Mouse (Mus musculus): ENCODE measurements around the gene Efr3b. TPM values are rescaled to one million over a fixed set of nuclear protein-coding genes. Genes with fewer than 3 reads are reported as not detected.
A peak's percentile ranks its signal among the peaks of the same experiment; 100 is the strongest.

Gene Efr3b
- total RNA-seq (2021), result 10 to 100 TPM in 1 of 2 experiments, 1 to 10 TPM in 1; 9.4 to 10.1 TPM
- long read RNA-seq, experiment 1, partial matches to known transcripts, result 1 of 7 reads
- long read RNA-seq, experiment 1, other reads (novel, unspliced or antisense), result 6 of 7 reads
- long read RNA-seq, experiment 2, partial matches to known transcripts, result 0 of 5 reads
- long read RNA-seq, experiment 2, other reads (novel, unspliced or antisense), result 5 of 5 reads

DNA sequence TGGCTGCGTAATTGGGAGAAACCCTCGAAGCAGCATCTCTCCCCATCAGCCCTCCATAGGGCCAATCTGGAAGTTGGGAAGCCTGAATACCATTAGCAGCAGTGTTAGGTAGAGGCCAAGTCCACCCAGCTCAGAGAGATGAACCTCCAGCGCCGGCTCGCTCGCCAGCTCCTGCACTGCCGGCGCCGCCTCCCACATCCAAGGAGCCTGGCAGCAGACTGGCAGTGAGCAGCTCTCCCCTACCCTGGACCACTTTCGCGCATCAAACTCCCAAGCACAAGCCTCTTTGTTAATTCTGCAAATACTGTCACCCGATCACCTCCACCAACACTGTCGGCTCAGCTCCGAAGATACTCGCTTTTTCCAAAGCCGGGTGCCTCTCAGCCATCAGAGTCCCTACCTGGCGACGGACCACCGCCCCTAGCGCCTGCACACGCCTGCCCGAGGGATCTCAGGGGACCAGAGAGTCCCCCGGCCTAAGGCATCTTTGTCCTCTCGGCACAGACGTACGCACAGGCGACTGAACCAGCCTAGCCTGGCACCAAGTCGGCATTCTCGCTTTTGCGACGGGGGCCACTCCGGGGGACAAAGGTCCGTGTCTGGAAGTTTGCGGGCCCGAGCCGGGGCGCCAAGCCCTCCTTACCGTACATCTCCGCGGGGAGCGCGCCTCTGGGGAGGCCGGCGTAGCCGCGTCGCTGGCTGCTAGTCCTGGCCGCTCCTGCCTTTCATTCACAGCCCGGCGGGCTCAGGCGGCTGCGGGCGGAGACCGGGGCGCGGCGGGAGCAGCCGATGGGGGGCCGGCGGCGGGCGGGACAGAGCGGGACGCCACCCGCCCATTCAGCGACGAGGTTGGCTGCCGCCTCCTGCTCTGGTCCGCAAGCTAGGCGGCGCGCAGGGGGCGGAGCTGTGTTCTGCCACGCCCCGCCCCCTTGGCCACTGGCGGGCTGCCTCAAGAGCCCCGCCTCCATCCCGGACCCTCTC, at the start of gene Efr3b:
Gene Efr3b (minus strand): TSS at position 855 of the 981 bp plus-strand sequence.
- DNase-seq, result peak; percentile 84
- intact Hi-C loops (cut with DNase I), result no loop called here

DNA sequence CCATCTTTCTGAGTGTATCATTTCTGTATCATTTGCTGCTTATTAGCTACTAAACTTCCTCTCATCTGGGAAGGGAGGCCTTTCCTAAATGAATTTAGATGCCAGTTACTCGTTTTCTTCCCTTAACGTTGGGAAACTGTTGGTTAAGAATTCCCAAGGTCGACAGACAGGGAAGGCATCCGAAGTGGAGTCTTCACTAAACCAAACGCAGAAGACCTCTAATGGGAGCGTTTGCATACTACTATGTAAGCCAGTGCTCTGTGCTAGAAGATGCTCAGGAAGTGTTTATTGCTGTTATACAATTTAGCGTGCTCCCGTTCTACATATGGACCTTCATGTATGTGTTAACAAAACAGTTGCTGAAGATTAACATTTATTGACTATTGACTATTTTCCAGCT, 44.7 kb upstream of the Efr3b start:
- intact Hi-C loops (cut with DNase I), result no loop called here
- DNase-seq, result no peak

DNA sequence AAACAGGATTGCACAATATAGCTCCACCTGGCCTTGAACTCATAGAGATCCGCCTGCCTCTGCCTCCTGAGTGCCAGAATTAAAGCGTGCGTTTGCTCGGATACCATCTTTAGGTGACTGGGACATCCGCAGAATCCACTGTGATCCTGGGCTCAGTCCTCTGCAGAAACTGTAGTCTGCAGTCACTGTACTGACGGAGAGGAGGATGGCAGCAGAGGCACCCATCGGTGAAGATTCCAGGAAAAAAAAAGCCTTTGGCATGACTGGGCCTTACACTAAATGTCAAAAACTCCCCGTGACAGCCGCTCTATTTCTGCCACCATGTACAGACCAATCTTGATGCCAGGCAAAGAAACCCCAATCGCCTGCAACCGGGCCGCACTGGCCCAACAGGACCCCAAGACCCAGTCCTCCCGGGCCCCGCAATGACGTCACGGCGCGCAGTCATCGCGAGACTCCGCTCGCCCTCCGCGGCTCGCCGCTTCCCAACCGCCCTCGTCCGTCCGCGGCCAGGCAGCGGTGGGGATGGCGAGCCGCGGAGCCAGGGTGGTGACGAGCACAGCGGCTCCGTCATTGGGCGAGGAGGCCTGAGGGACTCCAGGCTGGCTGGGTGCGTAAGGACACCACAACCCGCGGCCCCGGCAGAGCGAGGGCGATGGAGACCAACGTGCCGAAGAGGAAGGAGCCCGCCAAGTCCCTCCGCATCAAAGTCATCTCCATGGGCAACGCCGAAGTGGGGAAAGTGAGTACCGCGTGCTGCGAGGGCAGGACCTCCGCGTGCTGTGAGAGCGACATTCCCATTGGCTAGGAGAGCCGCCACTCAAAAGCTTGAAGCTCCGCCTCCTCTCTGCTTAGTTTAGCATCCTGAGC, 43.7 kb upstream of the Efr3b start, which contains the start of gene Dnajc27:
Gene Dnajc27 (plus strand): TSS at position 452 of the 870 bp plus-strand sequence.
- intact Hi-C loops (cut with DNase I), result no loop called here
- peak; percentile 95 to 98 for DNase-seq

DNA sequence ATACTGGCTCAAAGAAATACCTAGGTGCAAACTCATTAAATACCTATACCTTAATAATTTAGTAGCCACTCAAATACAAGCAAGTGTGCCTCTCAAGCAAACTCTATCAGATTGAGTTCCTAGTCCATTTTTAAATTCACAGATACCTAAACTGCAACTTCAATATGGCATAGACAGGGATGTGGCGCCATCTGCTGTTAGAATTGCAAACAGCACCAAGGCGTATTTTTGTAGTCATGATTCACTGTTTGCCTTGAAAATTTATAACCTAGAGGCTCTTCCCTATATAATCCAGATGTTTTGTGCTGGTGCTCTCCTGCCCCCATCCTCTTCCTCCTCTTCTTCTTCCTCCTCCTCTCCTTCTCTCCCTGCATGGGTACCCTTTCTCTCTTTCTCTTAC, 41.6 kb upstream of the Efr3b start:
- DNase-seq, result peak; percentile 77 to 87
- intact Hi-C loops (cut with DNase I), result loop anchor here (1.0 kb wide), 2 partner anchors 97 to 154 kb away; no protein-coding TSS in a partner anchor

DNA sequence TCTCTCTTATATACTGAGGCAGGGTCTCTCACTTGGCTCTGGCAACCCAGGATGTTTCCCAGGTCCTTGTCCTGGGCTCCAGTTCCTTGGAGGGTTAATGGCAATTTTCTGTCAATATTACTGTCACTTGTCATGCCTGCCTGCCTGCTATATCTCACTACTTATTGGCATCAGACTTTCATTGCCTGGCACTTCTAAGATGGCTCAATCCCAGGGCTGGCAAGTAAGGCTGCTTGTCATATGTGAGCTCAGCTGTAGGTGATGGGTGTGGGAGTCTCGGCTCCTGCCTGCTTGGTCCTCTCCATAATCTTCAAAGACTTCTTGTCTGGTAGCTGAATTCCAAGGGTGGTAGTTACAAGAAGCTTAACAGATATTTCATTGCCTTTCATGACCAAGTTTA, 39.4 kb upstream of the Efr3b start:
- no peak for DNase-seq
- intact Hi-C loops (cut with DNase I), result loop anchor here (5.0 kb wide), 1 partner anchor 36 kb away; no protein-coding TSS in a partner anchor

DNA sequence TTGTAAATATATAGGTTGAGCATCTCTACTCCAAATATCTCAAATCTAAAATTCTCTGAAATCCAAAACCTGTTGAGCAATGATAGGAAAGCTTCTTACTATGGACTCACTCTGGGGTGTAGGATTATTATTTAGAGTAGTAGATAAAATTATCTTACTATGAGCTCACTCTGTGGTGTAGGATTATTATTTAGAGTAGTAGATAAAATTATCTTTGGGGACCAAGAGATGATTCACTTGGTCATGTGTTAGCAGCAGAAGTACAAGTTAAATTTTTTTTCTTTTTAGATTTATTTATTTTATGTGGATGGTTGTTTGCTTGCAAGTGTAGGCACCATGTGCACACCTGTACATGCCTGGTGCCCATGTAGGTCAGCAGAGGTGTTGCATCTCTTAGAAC, 37.7 kb upstream of the Efr3b start:
- intact Hi-C loops (cut with DNase I), result loop anchor here (5.0 kb wide), 1 partner anchor 34 kb away; no protein-coding TSS in a partner anchor
- no peak for DNase-seq

DNA sequence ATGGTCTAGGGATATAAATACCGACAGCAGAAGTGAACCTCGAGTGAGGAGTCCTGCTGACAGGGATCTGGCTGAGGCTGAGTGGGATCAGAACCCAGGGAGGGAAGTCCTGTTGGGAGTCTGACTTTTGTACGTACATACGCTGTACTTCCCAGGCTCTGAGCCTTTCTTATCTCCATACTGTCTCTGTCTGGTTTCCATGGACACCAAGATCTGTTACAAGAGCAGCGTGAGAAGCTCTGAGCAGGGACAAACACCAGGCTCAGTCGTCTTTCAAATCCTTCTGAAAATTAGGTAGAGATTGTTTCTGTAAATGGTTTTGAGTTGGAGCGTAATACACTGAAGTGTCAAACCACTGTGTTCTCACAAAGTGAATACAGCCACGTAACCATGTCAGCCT, 36.7 kb upstream of the Efr3b start:
- intact Hi-C loops (cut with DNase I), result loop anchor here (5.0 kb wide), 1 partner anchor 33 kb away; no protein-coding TSS in a partner anchor
- DNase-seq, result no peak

DNA sequence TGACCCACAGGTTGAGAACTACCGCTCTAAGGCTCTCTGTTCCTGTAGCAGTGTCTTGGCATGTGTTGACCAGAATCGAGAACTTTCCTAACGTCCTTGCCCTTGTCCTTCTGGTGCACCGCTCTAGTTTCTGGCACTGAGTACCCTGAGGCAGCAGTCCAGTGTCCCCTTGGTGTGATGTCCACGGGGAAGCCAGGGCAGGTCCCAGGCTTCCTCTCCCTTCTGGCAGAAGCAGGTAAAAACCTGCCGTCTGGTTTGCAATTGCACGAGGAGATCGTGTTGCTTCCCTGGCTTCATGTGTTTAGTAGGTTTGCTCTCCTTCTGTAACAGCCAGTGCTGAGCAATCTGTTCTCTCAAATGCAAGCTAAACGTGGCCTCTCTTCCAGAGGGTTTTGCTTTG, 33.0 kb upstream of the Efr3b start:
- no peak for DNase-seq
- intact Hi-C loops (cut with DNase I), result no loop called here

DNA sequence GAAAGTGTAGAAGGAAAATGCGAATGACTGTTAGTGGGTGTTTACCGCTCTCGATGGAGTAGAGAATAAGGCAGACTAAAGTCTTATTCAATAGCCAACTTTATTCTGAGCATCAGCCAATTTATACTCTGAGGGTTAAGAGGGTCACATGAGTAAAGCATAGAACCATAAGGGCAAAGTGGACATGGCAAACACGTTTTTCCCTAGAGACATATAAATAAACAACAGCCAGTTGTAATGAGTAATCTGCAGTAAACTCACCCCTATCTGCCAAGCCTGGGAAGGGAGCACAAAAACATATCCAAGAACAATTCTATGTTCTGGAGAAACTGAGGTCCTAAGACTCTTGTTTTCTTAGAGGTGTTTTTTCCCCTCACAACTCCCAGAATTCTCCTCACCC, 29.8 kb upstream of the Efr3b start:
- intact Hi-C loops (cut with DNase I), result no loop called here
- DNase-seq, result no peak

DNA sequence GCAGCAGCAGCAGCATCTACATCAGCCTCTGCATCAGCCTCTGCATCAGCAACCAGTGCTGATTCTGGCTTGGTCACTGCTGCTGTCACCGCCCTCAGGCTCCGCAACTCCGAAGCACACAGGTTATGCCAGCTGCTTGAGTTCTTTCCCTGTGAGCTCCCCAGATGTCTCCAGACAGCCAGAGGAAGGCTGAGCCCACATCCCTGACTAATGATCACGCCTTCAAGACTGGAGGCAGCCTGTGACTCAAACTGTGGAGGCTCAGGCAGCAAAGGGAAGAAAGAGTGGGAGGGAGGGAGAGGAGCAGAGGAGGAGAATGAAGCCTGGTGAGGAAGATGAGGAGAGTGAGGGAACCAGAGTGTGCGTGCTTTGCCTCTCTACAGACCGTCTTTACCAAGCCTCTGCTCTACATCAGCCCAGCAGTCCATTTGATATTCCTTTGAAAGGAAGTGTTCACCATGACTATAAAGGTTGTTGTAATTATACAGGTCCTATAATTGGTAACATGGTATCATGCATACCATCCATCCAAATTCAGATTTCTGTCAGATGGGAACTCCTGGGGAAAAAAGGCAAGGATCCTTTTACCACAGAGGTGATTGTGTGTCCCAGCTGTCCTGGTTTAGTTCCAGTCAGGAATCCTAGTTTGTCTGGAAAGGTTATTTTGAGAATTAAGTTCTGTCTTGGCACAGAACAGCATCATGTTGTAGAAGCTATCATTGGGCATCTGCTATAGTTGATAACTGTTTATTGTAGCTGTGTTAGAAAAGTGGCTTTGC, 28.2 kb upstream of the Efr3b start:
- intact Hi-C loops (cut with DNase I), result no loop called here
- no peak for DNase-seq

DNA sequence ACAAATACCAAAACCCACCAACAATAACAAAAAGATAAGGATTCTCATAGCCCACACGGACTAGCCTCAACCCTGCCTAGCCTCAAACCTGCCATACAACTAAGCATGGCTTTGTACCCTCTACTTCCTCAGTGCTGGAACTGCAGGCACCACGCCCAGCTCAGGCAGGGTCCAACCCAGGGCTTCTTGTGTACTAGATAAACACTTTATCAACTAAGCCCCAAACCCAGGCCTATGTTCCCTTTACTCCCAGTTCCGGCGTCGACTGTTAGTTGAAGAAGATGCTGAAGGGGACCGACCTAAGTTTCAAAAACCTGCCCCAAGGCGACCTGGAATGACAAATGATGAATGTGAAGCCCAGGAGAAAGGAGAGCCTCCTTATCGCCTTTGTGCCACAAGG, 27.2 kb upstream of the Efr3b start:
- DNase-seq, result no peak
- intact Hi-C loops (cut with DNase I), result no loop called here

DNA sequence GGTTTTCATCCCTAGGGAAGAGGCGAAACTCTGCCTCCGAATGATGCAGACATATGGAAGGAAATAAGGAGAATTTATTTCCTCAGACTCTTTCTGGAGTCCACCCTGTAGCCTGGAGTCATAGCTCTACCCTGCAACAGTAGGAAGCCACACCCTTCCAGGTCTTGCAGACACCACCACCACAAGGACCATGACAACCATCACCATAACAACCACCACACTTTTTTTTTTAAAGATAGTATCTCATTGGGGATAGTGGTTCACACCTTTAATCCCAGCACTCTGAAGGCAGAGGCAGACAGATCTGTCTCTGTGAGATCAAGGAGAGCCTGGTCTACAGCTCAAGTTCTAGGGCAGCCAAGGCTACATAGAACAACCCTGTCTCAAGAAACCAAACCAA, 26.8 kb upstream of the Efr3b start:
- intact Hi-C loops (cut with DNase I), result no loop called here
- no peak for DNase-seq

DNA sequence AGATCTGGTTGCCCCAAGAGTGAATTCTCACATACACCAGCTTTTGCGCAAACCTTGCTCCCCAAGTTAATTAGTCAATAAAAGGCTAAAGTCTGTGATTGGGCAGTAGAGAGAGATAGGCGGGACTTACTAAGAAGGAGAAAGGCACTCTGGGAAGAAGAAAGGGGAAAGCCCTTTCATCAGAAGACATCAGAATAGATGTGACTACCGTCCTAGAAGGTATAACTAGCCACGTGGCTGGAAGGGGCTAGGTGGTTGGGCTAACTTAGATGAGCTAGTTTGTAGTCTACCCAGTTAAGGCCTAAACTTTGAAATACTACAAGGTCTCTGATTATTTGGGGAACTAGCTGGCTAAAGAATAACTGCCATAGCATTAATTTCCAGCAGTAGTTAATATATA, 21.0 kb upstream of the Efr3b start:
- no peak for DNase-seq
- intact Hi-C loops (cut with DNase I), result no loop called here

DNA sequence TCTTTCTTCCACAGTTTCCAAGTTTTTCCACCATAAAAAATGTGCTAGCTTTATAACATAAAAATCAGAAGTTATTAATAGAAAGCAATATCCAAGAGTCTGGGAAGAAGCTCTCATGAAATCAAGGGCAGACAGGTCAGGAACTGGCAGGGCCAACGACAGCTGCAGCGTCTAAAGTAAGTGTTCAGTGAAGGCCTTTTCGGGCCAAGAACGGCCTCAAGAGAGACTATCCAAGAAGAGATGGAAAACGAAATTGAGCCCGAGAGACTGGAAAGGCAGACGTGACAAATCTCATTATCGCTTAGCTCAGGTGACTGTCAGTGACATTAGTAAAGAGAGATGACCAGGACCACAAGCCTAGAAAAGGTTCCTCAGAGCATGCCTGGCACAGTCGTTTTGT, 19.6 kb upstream of the Efr3b start:
- intact Hi-C loops (cut with DNase I), result no loop called here

DNA sequence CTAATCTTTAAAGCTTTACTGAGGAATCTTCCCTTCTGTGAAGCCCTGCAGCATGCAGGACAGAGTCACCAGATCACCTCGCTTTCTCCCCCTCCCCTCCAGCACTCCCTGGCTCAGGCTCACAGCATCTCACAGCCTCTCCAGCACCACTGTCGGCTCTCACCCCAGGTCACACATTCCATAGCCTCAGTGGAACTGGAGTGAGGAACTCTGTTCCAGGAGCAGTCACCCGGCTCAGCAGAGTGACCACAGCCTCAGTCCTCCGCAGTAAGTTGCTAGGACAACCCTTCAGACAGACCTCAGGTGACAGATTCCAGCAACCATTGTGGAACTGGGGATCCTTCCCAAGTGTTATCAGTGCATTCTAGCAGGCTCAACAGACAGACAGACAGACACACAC, 16.1 kb upstream of the Efr3b start:
- no peak for DNase-seq
- intact Hi-C loops (cut with DNase I), result no loop called here

More for the DNA sequence above, 19.6 kb upstream of the Efr3b start:
- DNase-seq, result no peak

DNA sequence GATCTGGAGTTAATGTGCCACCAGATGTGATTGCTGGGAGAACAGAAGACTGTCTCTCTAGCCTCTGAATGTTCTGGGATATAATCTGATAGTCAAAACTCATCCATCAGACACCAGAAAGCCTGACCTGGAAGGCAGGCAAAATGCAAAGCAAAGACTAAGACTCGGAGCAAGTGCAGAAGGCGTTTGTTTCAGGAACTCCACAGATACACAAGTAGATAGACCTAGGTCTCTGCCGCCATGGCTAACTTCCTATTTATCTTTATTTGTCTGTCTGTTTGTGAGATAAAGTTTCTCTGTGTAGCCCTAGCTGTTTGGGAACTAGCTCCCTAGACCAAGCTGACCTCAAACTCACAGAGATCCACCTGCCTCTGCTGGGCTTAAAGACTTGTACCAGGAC, 14.9 kb upstream of the Efr3b start:
- no peak for DNase-seq
- intact Hi-C loops (cut with DNase I), result no loop called here

DNA sequence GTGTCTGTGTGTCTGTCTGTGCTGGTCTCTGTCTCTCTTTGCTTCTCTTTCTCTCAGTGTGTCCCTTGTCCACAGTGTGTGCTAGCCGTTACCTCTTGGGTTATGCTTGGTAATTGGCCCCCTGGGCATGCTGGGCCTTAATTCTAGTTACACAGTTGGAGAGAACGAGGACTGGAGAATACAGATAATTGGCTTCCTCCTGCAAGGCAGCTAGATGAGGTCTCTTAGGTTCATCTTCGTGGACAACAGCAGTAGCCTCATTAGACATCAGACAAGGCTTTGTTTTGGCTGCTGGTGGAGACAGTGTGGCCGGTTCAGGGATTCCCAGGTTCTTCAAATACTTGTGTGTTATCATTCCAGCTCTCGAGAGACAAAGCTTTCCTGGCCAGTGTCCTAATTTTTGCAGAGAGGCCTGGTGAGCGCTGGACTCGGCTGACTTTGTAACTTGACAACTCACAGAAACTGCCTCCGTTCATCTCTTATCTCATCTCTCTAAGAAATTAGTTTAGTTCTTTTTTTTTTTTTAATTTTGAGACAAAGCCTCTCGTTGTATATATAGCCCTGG, 12.2 kb upstream of the Efr3b start:
- intact Hi-C loops (cut with DNase I), result no loop called here
- DNase-seq, result peak in 1 of 2 experiments; percentile 24

DNA sequence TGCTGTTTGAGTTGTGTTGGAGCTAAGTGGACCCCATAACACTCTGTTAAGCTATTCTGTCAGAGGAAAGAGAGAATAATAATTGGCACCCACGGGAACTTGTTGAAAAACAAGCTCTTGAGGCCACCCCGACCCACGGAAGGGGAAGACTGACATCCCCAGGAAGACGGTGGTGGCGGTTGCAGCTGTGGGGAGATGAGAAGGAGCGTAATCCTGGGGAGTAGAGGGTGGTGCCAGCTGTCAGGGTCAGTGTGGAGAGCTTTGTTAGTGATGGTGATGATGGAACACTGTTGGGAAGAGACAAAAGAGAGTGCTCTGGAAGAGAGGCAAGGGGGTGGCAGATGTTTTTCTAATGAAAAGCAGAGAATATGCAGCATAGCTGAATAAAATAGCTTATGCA, 9.3 kb upstream of the Efr3b start:
- intact Hi-C loops (cut with DNase I), result no loop called here
- DNase-seq, result no peak

DNA sequence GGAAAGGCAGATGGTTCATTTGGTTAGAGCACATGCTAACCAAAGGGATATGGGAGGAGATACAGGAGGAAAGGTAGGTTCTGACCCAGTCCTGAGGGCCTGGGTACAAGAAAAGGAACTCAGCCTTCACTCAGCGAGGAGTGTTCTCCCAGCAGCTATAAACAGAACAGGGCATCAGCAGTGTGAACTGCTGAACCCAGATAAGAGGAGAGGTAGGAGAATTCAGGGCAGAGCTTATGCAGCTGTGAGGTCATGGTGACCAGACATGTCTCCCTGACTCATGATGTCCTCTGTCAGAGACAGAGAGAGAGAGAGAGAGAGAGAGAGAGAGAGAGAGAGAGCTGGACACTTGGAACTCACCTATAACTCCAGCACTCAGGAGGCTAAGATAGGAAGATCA, 7.3 kb upstream of the Efr3b start:
- no peak for DNase-seq
- intact Hi-C loops (cut with DNase I), result no loop called here

All from heart, postnatal 14 days (tissue).